Mouse (Mus musculus): ENCODE data around the gene Gm20777. TPM values are rescaled to one million over a fixed set of nuclear protein-coding genes. Genes with fewer than 3 reads are reported as not detected.
"Not testable (repeated sequence)": the region's sequence is repeated elsewhere in the genome, so short reads cannot be mapped to it uniquely, and the experiment has no call there.

The Gm20777 gene
- total RNA-seq (2015; ENCODE audit: low replicate concordance) = not detected in 2 replicates
- not detected in 2 replicates for total RNA-seq (2017; ENCODE audit: low replicate concordance)

GRCm38 (mm10) chrY:10752350-10752749, at the start of gene Gm20777:
Gene Gm20777 (minus strand): TSS chrY:10752450.
- ATAC-seq (replicated peaks; ENCODE audit: low FRiP score, poor library complexity, severe bottlenecking) = not testable (repeated sequence)

- ATAC-seq (replicated peaks; ENCODE audit: low FRiP score, poor library complexity, severe bottlenecking) = not testable (repeated sequence)
Measured at GRCm38 (mm10) chrY:10709551-10709950, 42.7 kb downstream of the Gm20777 start.

DNA sequence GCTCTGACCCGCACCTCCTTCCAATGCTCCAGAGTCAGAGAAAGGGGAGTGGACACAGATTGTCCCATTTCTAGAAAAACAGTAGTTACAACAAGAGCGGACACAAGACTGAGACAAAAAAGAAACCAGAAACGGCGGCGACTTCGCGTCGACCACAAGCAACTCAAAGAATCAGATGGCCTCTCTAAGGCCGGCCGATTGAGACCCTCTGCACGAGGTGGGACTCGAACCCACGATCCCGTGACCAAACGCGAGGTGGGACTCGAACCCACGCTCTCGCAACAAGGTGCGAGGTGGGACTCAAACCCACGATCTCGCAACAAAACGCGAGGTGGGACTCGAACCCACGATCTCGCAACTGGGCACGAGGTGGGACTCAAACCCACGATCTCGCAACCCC, 43.5 kb downstream of the Gm20777 start:
- ATAC-seq (replicated peaks; ENCODE audit: low FRiP score, poor library complexity, severe bottlenecking) = not testable (repeated sequence)

GRCm38 (mm10) chrY:10708226-10708625, 44.0 kb downstream of the Gm20777 start:
- ATAC-seq (replicated peaks; ENCODE audit: low FRiP score, poor library complexity, severe bottlenecking) = not testable (repeated sequence)

GRCm38 (mm10) chrY:10706686-10707085, 45.6 kb downstream of the Gm20777 start:
- ATAC-seq (replicated peaks; ENCODE audit: low FRiP score, poor library complexity, severe bottlenecking) = not testable (repeated sequence)

Other genes with a start within 250 kb of the Gm20777 start
- not detected in 2 replicates for gene Gm20737, start 216.4 kb downstream of the Gm20777 start, total RNA-seq (2015; ENCODE audit: low replicate concordance)
- not detected in 2 replicates for gene Gm20737, start 216.4 kb downstream of the Gm20777 start, total RNA-seq (2017; ENCODE audit: low replicate concordance)
- gene Gm21775, start 199.0 kb downstream of the Gm20777 start, total RNA-seq (2015; ENCODE audit: low replicate concordance) = not detected in 2 replicates
- gene Gm21775, start 199.0 kb downstream of the Gm20777 start, total RNA-seq (2017; ENCODE audit: low replicate concordance) = not detected in 2 replicates
- not detected in 2 replicates for gene Gm21900, start 136.1 kb downstream of the Gm20777 start, total RNA-seq (2015; ENCODE audit: low replicate concordance)
- not detected in 2 replicates for gene Gm21900, start 136.1 kb downstream of the Gm20777 start, total RNA-seq (2017; ENCODE audit: low replicate concordance)

Measured in erythroblast, adult 5-6 weeks (primary cell).